Mouse (Mus musculus) urinary bladder, postnatal 4 days (tissue): ENCODE data around the gene Ube2c.
A peak's percentile ranks its signal among the peaks of the same experiment; 100 is the strongest.

Experiments used
- DNase-seq, 2 experiments: peaks; one replicate each; pipeline ENCODE4 v3.0.0; 2021 to 2022; ENCODE audit warnings: low spot score in 2 of 2

The Ube2c gene

GRCm38 (mm10) chr2:164769258-164770037 lies at the start of gene Ube2c:
Ube2c (plus strand) TSS chr2:164769898.
- DNase-seq = peak; percentile 97 to 98

- no peak for DNase-seq
These were observed 46.4 kb upstream of the Ube2c start for GRCm38 (mm10) chr2:164723276-164723675.

- DNase-seq = peak; percentile 35 to 71
These were observed 43.6 kb upstream of the Ube2c start for GRCm38 (mm10) chr2:164725895-164726619.

- no peak for DNase-seq
These were observed 38.0 kb upstream of the Ube2c start for GRCm38 (mm10) chr2:164731719-164732118.

- no peak for DNase-seq
These were observed 36.4 kb upstream of the Ube2c start for GRCm38 (mm10) chr2:164733259-164733658.

GRCm38 (mm10) chr2:164734839-164735238 lies 34.9 kb upstream of the Ube2c start:
- DNase-seq = no peak

- DNase-seq = no peak
These were observed 34.3 kb upstream of the Ube2c start for GRCm38 (mm10) chr2:164735446-164735845.

- no peak for DNase-seq
These were observed 32.2 kb upstream of the Ube2c start for GRCm38 (mm10) chr2:164737377-164738090.

GRCm38 (mm10) chr2:164739876-164740275 lies 29.8 kb upstream of the Ube2c start:
- DNase-seq = no peak

- DNase-seq = no peak
These were observed 24.7 kb upstream of the Ube2c start for GRCm38 (mm10) chr2:164744987-164745386.

GRCm38 (mm10) chr2:164745843-164746479 lies 23.7 kb upstream of the Ube2c start, which contains the start of the genes Wfdc3 and Dnttip1:
Wfdc3 (minus strand) TSS chr2:164745931.
Dnttip1 (plus strand) TSS chr2:164745983.
- peak; percentile 89 to 94 for DNase-seq

GRCm38 (mm10) chr2:164746693-164747092 lies 23.0 kb upstream of the Ube2c start:
- DNase-seq = no peak

- no peak for DNase-seq
These were observed 21.5 kb upstream of the Ube2c start for GRCm38 (mm10) chr2:164748191-164748590.

GRCm38 (mm10) chr2:164748991-164749390 lies 20.7 kb upstream of the Ube2c start:
- DNase-seq = no peak

GRCm38 (mm10) chr2:164752454-164752853 lies 17.2 kb upstream of the Ube2c start:
- DNase-seq = no peak

- DNase-seq = no peak
These were observed 15.6 kb upstream of the Ube2c start for GRCm38 (mm10) chr2:164754105-164754504.

- no peak for DNase-seq
These were observed 14.9 kb upstream of the Ube2c start for GRCm38 (mm10) chr2:164754800-164755199.

- DNase-seq = no peak
These were observed 11.9 kb upstream of the Ube2c start for GRCm38 (mm10) chr2:164757841-164758240.

GRCm38 (mm10) chr2:164758692-164759091 lies 11.0 kb upstream of the Ube2c start:
- no peak for DNase-seq

GRCm38 (mm10) chr2:164760059-164760833 lies 9.5 kb upstream of the Ube2c start:
- no peak for DNase-seq

GRCm38 (mm10) chr2:164761502-164761901 lies 8.2 kb upstream of the Ube2c start:
- no peak for DNase-seq
